Mouse (Mus musculus) intestine, postnatal 0 days (tissue): ENCODE measurements around the gene Uaca. TPM values are rescaled to one million over a fixed set of nuclear protein-coding genes. Genes with fewer than 3 reads are reported as not detected.

ENCODE experiments used
- ATAC-seq: fragments of 200-750 bp; cut with Nextera tagmentation; 2 replicates; pipeline ENCODE4 v1.8.0; 2017; ENCODE audit warnings: mild to moderate bottlenecking, moderate TSS enrichment, moderate library complexity
- H3K27ac ChIP-seq: fragments of 300-500 bp; sonication (generic); 2 replicates; pipeline ENCODE4 v1.5.1; 2014; ENCODE audit warnings: mild to moderate bottlenecking, low read depth, low read length, moderate library complexity
- H3K27me3 ChIP-seq: fragments of 300-500 bp; sonication (generic); replicated peaks from 2 replicates; pipeline ENCODE4 v1.6.1; 2014; ENCODE audit warnings: low read length, mixed read lengths; ENCODE audit not compliant: control insufficient read depth, insufficient read depth
- H3K36me3 ChIP-seq: fragments of 300-500 bp; sonication (generic); 2 replicates; pipeline ENCODE4 v1.6.1; 2014; ENCODE audit warnings: mild to moderate bottlenecking, moderate library complexity; ENCODE audit not compliant: control insufficient read depth, insufficient read depth
- H3K4me1 ChIP-seq: fragments of 300-500 bp; sonication (generic); replicated peaks from 2 replicates; pipeline ENCODE4 v1.6.1; 2014; ENCODE audit warnings: antibody characterized with exemption, low read length, mixed read lengths; ENCODE audit not compliant: control insufficient read depth, insufficient read depth
- H3K4me2 ChIP-seq: fragments of 300-500 bp; sonication (generic); replicated peaks from 2 replicates; pipeline ENCODE4 v1.6.1; 2014; ENCODE audit warnings: low read depth, mild to moderate bottlenecking, moderate library complexity
- H3K4me3 ChIP-seq: fragments of 300-500 bp; sonication (generic); 2 replicates; pipeline ENCODE4 v1.5.1; 2014; ENCODE audit warnings: low read depth, low read length
- H3K9ac ChIP-seq: fragments of 300-500 bp; sonication (generic); 2 replicates; pipeline ENCODE4 v1.6.1; 2014; ENCODE audit warnings: mild to moderate bottlenecking, low read depth, low read length
- H3K9me3 ChIP-seq: fragments of 300-500 bp; sonication (generic); 2 replicates; pipeline ENCODE4 v1.6.1; 2016; ENCODE audit warnings: mixed run types; ENCODE audit not compliant: control insufficient read depth
- CTCF ChIP-seq: sonication (generic); IDR thresholded peaks from 2 replicates; pipeline ENCODE4 v1.5.1; 2016; ENCODE audit warnings: low read depth, mild to moderate bottlenecking, control low read depth, antibody characterized with exemption, moderate library complexity
- WGBS: fragments of 180-500 bp; shearing (Covaris S2); extraction: QIAGEN DNeasy Blood & Tissue Kit; methylation state at CpG from one replicate; pipeline ENCODE4 v1.1.7; 2014; 5-methylcytosine and 5-hydroxymethylcytosine counted together
- polyA plus RNA-seq: library from polyadenylated mRNA; unstranded; fragments of >200 nt; fragmentation: Nextera tagmentation; extraction: Ambion mirVana; gene quantifications from 2 replicates; pipeline ENCODE4 v1.2.1, GENCODE M21; 2015

Gene Uaca
- polyA plus RNA-seq, 1 experiment from 2014 or later, result 34.6 TPM

- no peaks in the 10 kb centered on the region for H3K36me3 ChIP-seq
- peak overlapping the region; percentile 93 for H3K4me2 ChIP-seq
- H3K9ac ChIP-seq, result no peak overlapping the region
- TF ChIP-seq CTCF, result no peak
- WGBS, result 46% methylated on average over 6 of the region's 6 CpGs
- no peaks in the 10 kb centered on the region for H3K27me3 ChIP-seq
- H3K4me1 ChIP-seq, result peaks cover under 1% of the 10 kb centered on the region; the same call in 1 of the 2 replicates
- H3K9me3 ChIP-seq, result no peaks in the 10 kb centered on the region
- no peak overlapping the region for H3K27ac ChIP-seq
- no peak for ATAC-seq
- H3K4me3 ChIP-seq, result 0 out of 2 replicates have a peak overlapping the region, but pooled peaks have one; percentile 92
Measured at GRCm38 (mm10) chr9:60797126-60797525, 2.8 kb downstream of the Uaca start.

DNA sequence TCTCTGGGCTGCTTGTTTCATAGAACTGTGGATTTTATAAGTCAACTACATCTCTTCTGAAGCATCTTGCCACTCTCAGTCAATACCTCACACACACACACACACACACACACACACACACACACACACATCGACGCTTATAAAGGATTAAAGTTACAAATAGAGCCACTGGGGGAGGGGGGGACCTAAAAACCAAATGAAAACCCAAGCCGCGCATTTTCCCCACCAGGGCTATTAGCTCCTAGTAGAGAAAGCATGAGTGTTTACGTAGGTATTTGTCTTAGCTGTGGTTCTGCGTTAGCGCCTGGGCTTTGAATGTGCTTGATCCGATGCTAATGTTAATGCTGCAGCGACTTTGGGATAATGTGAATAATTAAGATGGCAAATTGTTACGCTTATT is 4.7 kb downstream of the Uaca start:
- ATAC-seq, result no peak
- Histone ChIP-seq H3K4me1 (peaks cover 7% of the 10 kb centered on the region), H3K4me3 (0 out of 2 replicates have a peak overlapping the region, but pooled peaks have one; percentile 5), H3K27me3 (no peaks in the 10 kb centered on the region), H3K9ac (no peak overlapping the region), H3K36me3 (no peaks in the 10 kb centered on the region), H3K27ac (no peak overlapping the region), H3K9me3 (no peaks in the 10 kb centered on the region), H3K4me2 (peak overlapping the region; percentile 93)
- TF ChIP-seq CTCF, result no peak
- 21% methylated on average over 10 of the region's 10 CpGs for whole genome bisulfite sequencing

DNA sequence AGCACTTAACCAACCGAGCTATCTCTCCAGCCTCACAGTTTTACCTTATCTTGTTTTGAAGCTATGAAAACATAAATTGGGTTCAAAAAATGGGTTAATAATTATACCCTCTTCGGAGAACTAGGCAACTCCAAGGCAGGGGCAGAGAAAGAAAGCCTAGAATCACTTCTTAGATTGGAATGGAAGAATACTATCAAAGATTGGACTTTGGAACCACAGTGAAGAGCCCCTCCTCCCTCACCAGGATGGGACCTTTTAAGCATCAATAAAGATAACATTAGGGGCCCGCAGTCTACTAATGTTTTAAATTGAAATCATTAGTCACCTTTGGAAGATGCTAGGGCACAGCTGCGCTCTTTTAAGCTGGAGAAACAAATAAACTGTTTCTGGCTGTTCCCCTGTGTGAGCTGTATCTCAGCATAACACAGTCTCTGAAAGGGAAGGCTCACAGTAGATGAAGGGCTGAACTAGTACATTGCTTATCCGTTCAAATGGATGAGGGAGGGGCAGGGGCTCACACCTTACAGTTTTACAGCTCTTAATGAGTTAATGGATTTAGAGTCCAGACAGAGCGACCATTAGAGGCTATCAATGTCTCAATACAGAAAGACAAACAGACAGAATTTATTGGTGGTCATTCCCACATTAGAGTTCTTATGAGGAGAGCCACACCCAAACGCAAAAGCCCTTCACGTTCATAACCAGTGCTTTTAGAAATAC is 6.5 kb downstream of the Uaca start:
- Histone ChIP-seq H3K4me2 (peak overlapping the region; percentile 93), H3K36me3 (0 out of 2 replicates have a peak, but pooled peaks cover 3% of the 10 kb centered on the region), H3K9me3 (no peaks in the 10 kb centered on the region), H3K4me1 (peaks cover 7% of the 10 kb centered on the region), H3K27ac (peak overlapping the region; percentile 57), H3K4me3 (no peak overlapping the region), H3K27me3 (no peaks in the 10 kb centered on the region), H3K9ac (no peak overlapping the region)
- TF ChIP-seq CTCF, result no peak
- WGBS, result 24% methylated on average over 8 of the region's 8 CpGs
- peak; percentile 79 for ATAC-seq

GRCm38 (mm10) chr9:60801746-60802145 is 7.4 kb downstream of the Uaca start:
- Histone ChIP-seq H3K9ac (no peak overlapping the region), H3K4me1 (peaks cover 7% of the 10 kb centered on the region), H3K36me3 (peaks cover 5% of the 10 kb centered on the region; the same call in 1 of the 2 replicates), H3K4me3 (no peak overlapping the region), H3K4me2 (peak overlapping the region; percentile 93), H3K27ac (peak overlapping the region; percentile 57; the same call in 1 of the 2 replicates), H3K9me3 (no peaks in the 10 kb centered on the region), H3K27me3 (no peaks in the 10 kb centered on the region)
- no peak for TF ChIP-seq CTCF
- WGBS, result 19% methylated on average over 1 of the region's 1 CpGs
- ATAC-seq, result no peak

DNA sequence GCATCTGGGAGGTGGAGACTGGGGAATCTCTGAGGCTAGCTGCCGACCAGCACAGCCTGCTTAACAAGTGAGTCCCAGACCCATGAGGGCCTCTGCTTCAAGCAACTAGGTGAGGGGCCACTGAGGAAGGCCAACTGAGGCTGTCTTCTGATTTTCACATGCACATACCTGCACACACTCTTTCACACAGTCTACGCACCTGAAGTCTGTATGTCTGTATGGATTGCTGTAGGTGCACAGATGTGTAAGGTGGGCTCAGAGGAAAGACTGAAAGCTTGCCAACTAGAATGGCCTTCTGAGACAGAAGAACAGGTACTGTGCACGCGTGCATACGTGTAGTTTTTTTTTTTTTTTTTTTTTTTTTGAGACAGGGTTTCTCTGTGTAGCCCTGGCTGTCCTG is 8.0 kb downstream of the Uaca start:
- Histone ChIP-seq H3K27me3 (no peaks in the 10 kb centered on the region), H3K4me3 (no peak overlapping the region), H3K4me2 (no peak overlapping the region), H3K4me1 (peaks cover 7% of the 10 kb centered on the region), H3K9ac (no peak overlapping the region), H3K9me3 (no peaks in the 10 kb centered on the region), H3K27ac (no peak overlapping the region), H3K36me3 (peaks cover 5% of the 10 kb centered on the region; the same call in 1 of the 2 replicates)
- WGBS, result 82% methylated on average over 5 of the region's 5 CpGs
- no peak for TF ChIP-seq CTCF
- ATAC-seq, result no peak

DNA sequence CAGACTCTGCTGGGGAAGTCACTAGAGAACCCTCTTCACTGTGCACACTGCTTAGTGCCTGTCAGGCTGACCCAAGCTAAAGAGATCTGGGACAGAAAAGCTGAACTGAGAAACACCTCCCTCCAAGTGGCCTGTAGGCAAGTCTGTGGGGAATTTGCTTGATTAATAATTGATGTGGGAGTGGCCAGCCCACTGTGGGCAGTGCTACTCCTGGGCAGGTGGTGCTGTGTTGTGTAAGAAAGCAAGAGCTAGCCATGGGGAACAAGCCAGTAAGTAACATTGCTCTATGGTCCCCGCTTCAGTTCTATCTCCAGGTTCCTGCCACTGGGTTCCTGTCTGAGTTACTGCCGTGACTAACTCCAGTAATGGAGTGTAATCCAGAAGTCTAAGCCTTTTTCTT is 11.7 kb downstream of the Uaca start:
- 59% methylated on average over 2 of the region's 2 CpGs for WGBS
- H3K9me3 ChIP-seq, result no peaks in the 10 kb centered on the region
- no peak overlapping the region for H3K4me2 ChIP-seq
- ATAC-seq, result peak; percentile 67
- no peak for TF ChIP-seq CTCF
- no peak overlapping the region for H3K4me3 ChIP-seq
- no peak overlapping the region; the same call in 1 of the 2 replicates for H3K27ac ChIP-seq
- no peak overlapping the region for H3K9ac ChIP-seq
- H3K4me1 ChIP-seq, result peaks cover 11% of the 10 kb centered on the region
- H3K36me3 ChIP-seq, result peaks cover 5% of the 10 kb centered on the region
- no peaks in the 10 kb centered on the region for H3K27me3 ChIP-seq
